Mouse (Mus musculus) stomach, postnatal 0 days (tissue): ENCODE results near the gene Six5. TPM values are rescaled to one million over a fixed set of nuclear protein-coding genes. Genes with fewer than 3 reads are reported as not detected.
A peak's percentile ranks its signal among the peaks of the same experiment; 100 is the strongest.

Experiments used
- ATAC-seq: fragments of 200-750 bp; cut with Nextera tagmentation; 2 replicates; pipeline ENCODE4 v1.8.0; 2017; ENCODE audit not compliant: low FRiP score, low TSS enrichment
- DNase-seq: peaks from one replicate; pipeline ENCODE4 v3.0.0-alpha.2; 2016; ENCODE audit warnings: low spot score
- H3K27ac ChIP-seq: fragments of 300-500 bp; sonication (generic); replicated peaks from 2 replicates; pipeline ENCODE4 v1.5.1; 2014; ENCODE audit warnings: mild to moderate bottlenecking, control low read depth
- H3K27me3 ChIP-seq: fragments of 300-500 bp; sonication (generic); 2 replicates; pipeline ENCODE4 v1.6.1; 2014; ENCODE audit warnings: low read length; ENCODE audit not compliant: control insufficient read depth, insufficient read depth
- H3K36me3 ChIP-seq: fragments of 300-500 bp; sonication (generic); 2 replicates; pipeline ENCODE4 v1.6.1; 2014; ENCODE audit warnings: low read length, mixed read lengths; ENCODE audit not compliant: control insufficient read depth, insufficient read depth
- H3K4me1 ChIP-seq: fragments of 300-500 bp; sonication (generic); replicated peaks from 2 replicates; pipeline ENCODE4 v1.6.1; 2014; ENCODE audit warnings: antibody characterized with exemption; ENCODE audit not compliant: control insufficient read depth, insufficient read depth
- H3K4me2 ChIP-seq: fragments of 300-500 bp; sonication (generic); replicated peaks from 2 replicates; pipeline ENCODE4 v1.6.1; 2014; ENCODE audit warnings: low read depth, mild to moderate bottlenecking, control low read depth, moderate library complexity
- H3K4me3 ChIP-seq: fragments of 300-500 bp; sonication (generic); 2 replicates; pipeline ENCODE4 v1.5.1; 2014; ENCODE audit warnings: low read depth, low read length, control low read depth
- H3K9ac ChIP-seq: fragments of 300-500 bp; sonication (generic); 2 replicates; pipeline ENCODE4 v1.6.1; 2014; ENCODE audit warnings: mild to moderate bottlenecking, low read length, control low read depth, mixed read lengths
- H3K9me3 ChIP-seq: fragments of 300-500 bp; sonication (generic); 2 replicates; pipeline ENCODE4 v1.6.1; 2016; ENCODE audit warnings: low read length; ENCODE audit not compliant: control insufficient read depth
- CTCF ChIP-seq: IDR thresholded peaks from 2 replicates; pipeline ENCODE4 v1.5.1; 2016; ENCODE audit warnings: antibody characterized with exemption, low read depth, mild to moderate bottlenecking, moderate library complexity
- EP300 ChIP-seq: optimal IDR thresholded peaks from 2 replicates; pipeline ENCODE3; 2016; ENCODE audit warnings: antibody characterized with exemption
- WGBS: fragments of 180-500 bp; shearing (Covaris S2); extraction: QIAGEN DNeasy Blood & Tissue Kit; methylation state at CpG from one replicate; pipeline ENCODE4 v1.1.7; 2014; 5-methylcytosine and 5-hydroxymethylcytosine counted together
- polyA plus RNA-seq: library from polyadenylated mRNA; unstranded; fragments of >200 nt; fragmentation: Nextera tagmentation; extraction: Ambion mirVana; gene quantifications from 2 replicates; pipeline ENCODE4 v1.2.1, GENCODE M21; 2015

Gene Six5
- polyA plus RNA-seq, 1 experiment from 2014 or later = 6.1 TPM

- no peak overlapping the region for H3K4me3 ChIP-seq
- peaks cover 11% of the 10 kb centered on the region; the same call in 1 of the 2 replicates for H3K36me3 ChIP-seq
- H3K27me3 ChIP-seq = no peaks in the 10 kb centered on the region
- peaks cover 7% of the 10 kb centered on the region; the same call in 1 of the 2 replicates for H3K4me1 ChIP-seq
- TF ChIP-seq EP300 (no peak), CTCF (no peak)
- ATAC-seq (no peak), DNase-seq (no peak)
- H3K4me2 ChIP-seq = peak overlapping the region; percentile 83; the same call in 1 of the 2 replicates
- H3K27ac ChIP-seq = no peak overlapping the region
- no peaks in the 10 kb centered on the region for H3K9me3 ChIP-seq
- no peak overlapping the region for H3K9ac ChIP-seq
- 67% methylated on average over 17 of the region's 17 CpGs for WGBS
These were observed 2.5 kb upstream of the Six5 start for GRCm38 (mm10) chr7:19091913-19092312.

- peak overlapping the region; percentile 65 for H3K27ac ChIP-seq
- TF ChIP-seq EP300 (no peak), CTCF (no peak)
- peak overlapping the region; percentile 70 for H3K4me3 ChIP-seq
- H3K36me3 ChIP-seq = peaks cover 14% of the 10 kb centered on the region; the same call in 1 of the 2 replicates
- H3K9ac ChIP-seq = peak overlapping the region; percentile 45
- peak overlapping the region; percentile 83 for H3K4me2 ChIP-seq
- no peaks in the 10 kb centered on the region for H3K9me3 ChIP-seq
- no peaks in the 10 kb centered on the region for H3K27me3 ChIP-seq
- DNase-seq = peak; percentile 53
- peak; percentile 8 for ATAC-seq
- WGBS = 9% methylated on average over 36 of the region's 38 CpGs
- peaks cover 7% of the 10 kb centered on the region; the same call in 1 of the 2 replicates for H3K4me1 ChIP-seq
These were observed 1.8 kb upstream of the Six5 start for GRCm38 (mm10) chr7:19092381-19093173.

GRCm38 (mm10) chr7:19093174-19093521, 1.2 kb upstream of the Six5 start:
- peak overlapping the region; percentile 70 for H3K4me3 ChIP-seq
- peak; percentile 91 for DNase-seq
- no peaks in the 10 kb centered on the region for H3K27me3 ChIP-seq
- H3K4me1 ChIP-seq = peaks cover 7% of the 10 kb centered on the region; the same call in 1 of the 2 replicates
- H3K27ac ChIP-seq = peak overlapping the region; percentile 65
- H3K4me2 ChIP-seq = peak overlapping the region; percentile 83
- H3K9me3 ChIP-seq = no peaks in the 10 kb centered on the region
- 0% methylated on average over 9 of the region's 15 CpGs for WGBS
- no peak for TF ChIP-seq EP300
- peak; percentile 93 for TF ChIP-seq CTCF
- H3K9ac ChIP-seq = peak overlapping the region; percentile 45
- ATAC-seq = peak; percentile 70
- H3K36me3 ChIP-seq = peaks cover 14% of the 10 kb centered on the region; the same call in 1 of the 2 replicates

GRCm38 (mm10) chr7:19093537-19094385, 633 bp upstream of the Six5 start:
- peak; percentile 95 for DNase-seq
- under 1% methylated on average over 45 of the region's 45 CpGs for WGBS
- peak overlapping the region; percentile 97 for H3K27ac ChIP-seq
- peak; percentile 86 for ATAC-seq
- H3K4me1 ChIP-seq = peaks cover 7% of the 10 kb centered on the region; the same call in 1 of the 2 replicates
- peaks cover 14% of the 10 kb centered on the region; the same call in 1 of the 2 replicates for H3K36me3 ChIP-seq
- H3K9me3 ChIP-seq = no peaks in the 10 kb centered on the region
- H3K4me2 ChIP-seq = peak overlapping the region; percentile 83
- H3K27me3 ChIP-seq = no peaks in the 10 kb centered on the region
- peak overlapping the region; percentile 70 for H3K4me3 ChIP-seq
- peak overlapping the region; percentile 82 for H3K9ac ChIP-seq
- TF ChIP-seq CTCF (no peak), EP300 (peak; percentile 85)

GRCm38 (mm10) chr7:19094826-19095750, 694 bp downstream of the Six5 start:
- peaks cover 14% of the 10 kb centered on the region; the same call in 1 of the 2 replicates for H3K36me3 ChIP-seq
- TF ChIP-seq CTCF (no peak; the same call in 1 of the 2 replicates), EP300 (no peak)
- DNase-seq (peak; percentile 75), ATAC-seq (peak; percentile 2; the same call in 1 of the 2 replicates)
- H3K27me3 ChIP-seq = no peaks in the 10 kb centered on the region
- H3K9me3 ChIP-seq = no peaks in the 10 kb centered on the region
- peak overlapping the region; percentile 82 for H3K9ac ChIP-seq
- peaks cover 7% of the 10 kb centered on the region; the same call in 1 of the 2 replicates for H3K4me1 ChIP-seq
- WGBS = under 1% methylated on average over 83 of the region's 87 CpGs
- peak overlapping the region; percentile 97 for H3K27ac ChIP-seq
- peak overlapping the region; percentile 70 for H3K4me3 ChIP-seq
- peak overlapping the region; percentile 83 for H3K4me2 ChIP-seq
